In genomic region chr4:59783685-59784279, GRCm38 (mm10) we compare ENCODE assay signal across 8 mouse cellular contexts. TPM values are rescaled to one million over a fixed set of nuclear protein-coding genes. Genes with fewer than 3 reads are reported as not detected.
DNase-seq lines count a peak whose midpoint lies in the region; ATAC-seq and TF ChIP-seq lines count a peak whose summit lies in the region.

No protein-coding gene starts in this region.

- H3K4me3 ChIP-seq in heart, embryonic 11.5 days (ENCODE audit: low read depth, low read length), result peak overlapping the region; percentile 100
- H3K4me3 ChIP-seq in kidney, embryonic 16.5 days (ENCODE audit: low read length), result peak overlapping the region; percentile 94
- peak overlapping the region; percentile 88 for H3K4me3 ChIP-seq in liver, adult 2 months (ENCODE audit: insufficient read depth, low read depth, low read length)
- H3K4me3 ChIP-seq in myocyte, result peak overlapping the region; percentile 83

- peak overlapping the region; percentile 71 for H3ac ChIP-seq in myocyte (ENCODE audit: control insufficient read depth, insufficient read length)

- 1% methylated on average over 35 of the region's 36 CpGs for WGBS in heart, embryonic 11.5 days (ENCODE audit: insufficient replicate concordance)
- 1% methylated on average over 36 of the region's 36 CpGs for WGBS in kidney, embryonic 16.5 days
- under 1% methylated on average over 36 of the region's 36 CpGs for WGBS in liver, adult 2 months

- H3K4me2 ChIP-seq in heart, embryonic 11.5 days, result peak overlapping the region; percentile 92
- peak overlapping the region; percentile 91 for H3K4me2 ChIP-seq in kidney, embryonic 16.5 days (replicated peaks; ENCODE audit: low read depth, low read length)
- peak overlapping the region; percentile 73 for H3K4me2 ChIP-seq in myocyte (ENCODE audit: low read depth)

- no peaks in the 10 kb centered on the region for H3K36me3 ChIP-seq in heart, embryonic 11.5 days (ENCODE audit: control insufficient read depth, insufficient read depth, low read length)
- no peaks in the 10 kb centered on the region for H3K36me3 ChIP-seq in kidney, embryonic 16.5 days (ENCODE audit: insufficient read depth, low read length)
- no peaks in the 10 kb centered on the region for H3K36me3 ChIP-seq in liver, adult 2 months (ENCODE audit: control insufficient read depth, insufficient read depth, low read length)
- H3K36me3 ChIP-seq in myocyte (ENCODE audit: control insufficient read depth, insufficient read depth), result no peaks in the 10 kb centered on the region
- H3K36me3 ChIP-seq in splenic B cell, adult 2 months (ENCODE audit: control insufficient read depth, insufficient read depth, low read length, poor library complexity, severe bottlenecking), result no peaks in the 10 kb centered on the region

- peak overlapping the region; percentile 96 for H3K9ac ChIP-seq in heart, embryonic 11.5 days (ENCODE audit: low read depth, low read length)
- peak overlapping the region; percentile 85 for H3K9ac ChIP-seq in kidney, embryonic 16.5 days (replicated peaks; ENCODE audit: low read length)
- peak overlapping the region; percentile 78 for H3K9ac ChIP-seq in liver, adult 2 months (ENCODE audit: low read depth, low read length)

- peak; percentile 31; the same call in 1 of the 2 replicates for TF ChIP-seq POLR2A in liver, adult 2 months (IDR thresholded peaks at IDR 0.05; ENCODE audit: extremely low read depth, insufficient read depth, low read length)
- TF ChIP-seq POLR2A in myocyte (IDR thresholded peaks at IDR 0.05; ENCODE audit: insufficient read length, low read depth), result peak; percentile 71

- H3K27me3 ChIP-seq in heart, embryonic 11.5 days (ENCODE audit: control insufficient read depth, insufficient read depth, low read length), result no peaks in the 10 kb centered on the region
- no peaks in the 10 kb centered on the region for H3K27me3 ChIP-seq in kidney, embryonic 16.5 days (ENCODE audit: insufficient read depth, low read length)
- H3K27me3 ChIP-seq in liver, adult 2 months (ENCODE audit: control insufficient read depth, insufficient read depth, low read length), result no peaks in the 10 kb centered on the region
- peaks cover 4% of the 10 kb centered on the region for H3K27me3 ChIP-seq in myocyte (ENCODE audit: control insufficient read depth, insufficient read depth, insufficient read length)
- no peaks in the 10 kb centered on the region for H3K27me3 ChIP-seq in splenic B cell, adult 2 months (ENCODE audit: control insufficient read depth, insufficient read depth, low read length, poor library complexity, severe bottlenecking)

- H3K79me2 ChIP-seq in liver, adult 2 months (ENCODE audit: control insufficient read depth, insufficient read depth, low read length), result peaks cover 15% of the 10 kb centered on the region
- peaks cover 45% of the 10 kb centered on the region for H3K79me2 ChIP-seq in myocyte (ENCODE audit: control insufficient read depth, insufficient read depth)

- H3K4me1 ChIP-seq in heart, embryonic 11.5 days (ENCODE audit: control insufficient read depth, insufficient read depth, low read length), result peaks cover 3% of the 10 kb centered on the region; the same call in 1 of the 2 replicates
- peaks cover 7% of the 10 kb centered on the region for H3K4me1 ChIP-seq in kidney, embryonic 16.5 days (ENCODE audit: insufficient read depth, low read length)
- peaks cover 6% of the 10 kb centered on the region for H3K4me1 ChIP-seq in liver, adult 2 months (ENCODE audit: control insufficient read depth, insufficient read depth, low read length)

- DNase-seq in B cell, adult 2 months, result peak; percentile 96
- DNase-seq in brain, adult 2 months (ENCODE audit: low read depth, low spot score), result peak; percentile 99
- peak; percentile 93 for DNase-seq in liver, adult 2 months (ENCODE audit: extremely low read depth, low read depth, low spot score)
- peak; percentile 98 for DNase-seq in splenic B cell, adult 2 months (ENCODE audit: low read depth, low spot score)

- no peaks in the 10 kb centered on the region for H3K9me3 ChIP-seq in heart, embryonic 11.5 days (replicated peaks; ENCODE audit: control insufficient read depth, low read length)
- H3K9me3 ChIP-seq in kidney, embryonic 16.5 days (ENCODE audit: low read length), result no peaks in the 10 kb centered on the region

- peak overlapping the region; percentile 85 for H3K27ac ChIP-seq in heart, embryonic 11.5 days (ENCODE audit: low read depth, low read length)
- peak overlapping the region; percentile 82 for H3K27ac ChIP-seq in kidney, embryonic 16.5 days (ENCODE audit: low read length)
- H3K27ac ChIP-seq in liver, adult 2 months (replicated peaks; ENCODE audit: insufficient read depth, low read depth, low read length), result no peak overlapping the region

- peak; percentile 98 for ATAC-seq in erythroblast, adult 5-6 weeks (replicated peaks; ENCODE audit: low FRiP score, poor library complexity, severe bottlenecking)
- ATAC-seq in heart, embryonic 11.5 days (replicated peaks; ENCODE audit: insufficient number of reproducible peaks, low FRiP score, low TSS enrichment), result peak; percentile 91
- ATAC-seq in kidney, embryonic 16.5 days (ENCODE audit: low FRiP score, low TSS enrichment), result peak; percentile 98

- TF ChIP-seq CTCF in liver, adult 2 months (IDR thresholded peaks at IDR 0.05; ENCODE audit: low read depth, low read length), result no peak

TF ChIP-seq in myocyte, 11 proteins besides CTCF, POLR2A, EP300 and RAD21:
- TF ChIP-seq POLR2AphosphoS2 (IDR thresholded peaks at IDR 0.05; ENCODE audit: insufficient read length, low read depth) (peak; percentile 57), CEBPB (IDR thresholded peaks at IDR 0.05; ENCODE audit: insufficient read depth, poor library complexity, severe bottlenecking) (no peak), MAX (IDR thresholded peaks at IDR 0.05; ENCODE audit: low read depth) (no peak), USF1 (IDR thresholded peaks at IDR 0.05; ENCODE audit: low read depth) (no peak), E2F4 (IDR thresholded peaks at IDR 0.05; ENCODE audit: insufficient read depth) (peak; percentile 81), TCF3 (IDR thresholded peaks at IDR 0.05; ENCODE audit: insufficient read length, low read depth) (no peak)

RNA-seq across cellular contexts. Expression of gene Inip, which starts 17.6 kb away (rescaled TPM):
- 4.2 and 11.1 TPM in 2 replicates for total RNA-seq in erythroblast, adult 5-6 weeks (2015; ENCODE audit: low replicate concordance)
- 7.0 and 14.1 TPM in 2 replicates for total RNA-seq in erythroblast, adult 5-6 weeks (2017; ENCODE audit: low replicate concordance)
- polyA plus RNA-seq in heart, embryonic 11.5 days (2014; fragmentation: Nextera tagmentation; extraction: Ambion mirVana), result 49.4 and 50.4 TPM in 2 replicates
- 57.1 and 60.3 TPM in 2 replicates for polyA plus RNA-seq in kidney, embryonic 16.5 days (2015; fragmentation: Nextera tagmentation; extraction: Ambion mirVana)
- 2.4 and 3.4 TPM in 2 replicates for total RNA-seq in liver, adult 2 months (2014; rRNA removed)
- polyA plus RNA-seq in liver, adult 2 months (2012; rRNA removed), result 2.3 and 2.4 TPM in 2 replicates
- polyA plus RNA-seq in myocyte (2012; fragmentation: generic; extraction: Trizol), result 7.4 TPM

RNA-seq across cellular contexts. Expression of gene Snx30, which starts 21.9 kb away (rescaled TPM):
- 2.5 and 3.7 TPM in 2 replicates for total RNA-seq in erythroblast, adult 5-6 weeks (2015; ENCODE audit: low replicate concordance)
- total RNA-seq in erythroblast, adult 5-6 weeks (2017; ENCODE audit: low replicate concordance), result 2.1 and 2.5 TPM in 2 replicates
- polyA plus RNA-seq in heart, embryonic 11.5 days (2014; fragmentation: Nextera tagmentation; extraction: Ambion mirVana), result 4.9 and 5.7 TPM in 2 replicates
- 6.6 and 7.3 TPM in 2 replicates for polyA plus RNA-seq in kidney, embryonic 16.5 days (2015; fragmentation: Nextera tagmentation; extraction: Ambion mirVana)
- 4.1 and 5.9 TPM in 2 replicates for total RNA-seq in liver, adult 2 months (2014; rRNA removed)
- polyA plus RNA-seq in liver, adult 2 months (2012; rRNA removed), result 1.4 and 1.6 TPM in 2 replicates
- polyA plus RNA-seq in myocyte (2012; fragmentation: generic; extraction: Trizol), result 2.6 TPM
